Mouse (Mus musculus): Measurements from ENCODE around the gene Slc6a2.

The Slc6a2 gene

DNA sequence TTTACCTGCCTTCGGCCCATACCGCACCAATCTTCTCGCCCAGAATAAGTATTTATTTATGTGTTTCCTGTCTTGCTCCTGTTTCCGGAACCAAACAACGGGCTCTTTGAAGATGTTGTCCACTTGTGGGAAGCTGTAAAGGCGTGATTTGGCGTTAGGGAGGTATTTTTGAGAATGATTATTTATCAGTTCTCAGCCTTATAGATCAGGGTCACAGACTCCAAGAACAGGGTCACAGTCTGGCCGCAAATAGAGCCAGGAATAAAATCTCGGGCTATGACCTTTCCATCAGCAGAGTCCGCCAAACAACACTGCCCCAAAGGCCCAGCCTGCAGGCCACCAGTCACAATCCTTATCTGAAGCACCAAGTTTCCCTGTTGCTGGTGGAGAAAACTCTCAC lies at the start of gene Slc6a2:
Slc6a2 (plus strand) TSS at position 301 of the 400 bp plus-strand sequence.
- DNase-seq = no peak

- DNase-seq = no peak
Observed at GRCm38 (mm10) chr8:92911477-92911876, 48.4 kb upstream of the Slc6a2 start.

DNA sequence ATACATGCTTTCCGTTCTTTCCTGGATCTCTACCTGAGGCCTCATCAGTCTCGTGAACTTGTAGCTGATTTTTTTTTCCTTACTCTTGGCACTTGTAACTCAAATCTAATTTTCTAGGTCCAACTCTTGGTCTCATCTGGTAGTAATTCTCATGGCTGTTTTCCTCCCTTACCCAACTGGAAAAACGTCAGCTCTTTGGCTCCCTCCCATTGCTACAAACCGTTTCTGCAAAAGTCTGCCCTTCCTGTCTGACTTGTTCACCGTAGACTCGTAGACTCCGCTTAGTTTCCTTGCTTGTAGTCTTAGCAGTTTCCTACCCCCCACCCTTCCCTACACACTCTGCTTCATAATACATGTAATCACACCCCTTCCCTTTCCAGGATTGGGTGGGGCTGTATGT lies 46.5 kb upstream of the Slc6a2 start:
- DNase-seq = no peak

DNA sequence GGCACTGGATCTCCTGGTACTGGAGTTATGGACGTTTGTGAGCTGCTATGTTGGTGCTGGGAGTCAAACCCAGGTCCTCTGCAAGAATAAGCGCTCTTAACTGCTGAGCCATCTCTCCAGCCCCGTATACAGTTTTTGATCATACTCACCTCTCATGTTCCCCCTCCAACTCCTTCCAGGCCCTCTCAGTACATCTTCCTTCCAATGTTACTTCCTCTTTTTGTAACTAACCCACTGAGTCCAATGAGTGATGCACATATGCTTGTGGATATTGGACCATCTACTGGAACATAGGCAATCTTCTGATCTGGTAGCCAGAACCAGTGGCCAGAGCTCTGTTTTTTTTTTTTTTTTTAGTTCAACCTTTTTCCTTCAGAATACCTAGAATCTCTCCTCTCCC lies 43.8 kb upstream of the Slc6a2 start:
- DNase-seq = no peak

DNA sequence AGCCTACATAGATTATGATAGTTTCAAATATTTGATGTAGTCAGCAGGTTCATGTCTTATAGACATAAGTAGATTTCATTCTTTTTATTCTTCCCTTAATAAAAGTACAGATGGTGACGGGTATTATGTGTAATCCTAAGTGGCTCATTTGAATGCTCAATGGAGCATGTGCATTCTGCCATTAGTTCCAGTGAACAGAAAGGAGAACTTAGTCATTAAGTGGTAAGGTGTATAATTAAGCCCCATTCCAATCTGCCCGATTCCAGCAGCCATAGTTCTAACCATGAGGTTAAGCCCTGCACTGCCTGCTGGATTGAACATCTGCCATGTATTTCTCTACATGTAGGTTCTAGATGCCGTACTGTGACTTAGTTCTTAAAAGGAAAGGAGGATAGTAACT lies 38.1 kb upstream of the Slc6a2 start:
- no peak for DNase-seq

- DNase-seq = no peak
Observed at GRCm38 (mm10) chr8:92928986-92929385, 30.9 kb upstream of the Slc6a2 start.

- DNase-seq = no peak
Observed at GRCm38 (mm10) chr8:92938056-92938455, 21.8 kb upstream of the Slc6a2 start.

DNA sequence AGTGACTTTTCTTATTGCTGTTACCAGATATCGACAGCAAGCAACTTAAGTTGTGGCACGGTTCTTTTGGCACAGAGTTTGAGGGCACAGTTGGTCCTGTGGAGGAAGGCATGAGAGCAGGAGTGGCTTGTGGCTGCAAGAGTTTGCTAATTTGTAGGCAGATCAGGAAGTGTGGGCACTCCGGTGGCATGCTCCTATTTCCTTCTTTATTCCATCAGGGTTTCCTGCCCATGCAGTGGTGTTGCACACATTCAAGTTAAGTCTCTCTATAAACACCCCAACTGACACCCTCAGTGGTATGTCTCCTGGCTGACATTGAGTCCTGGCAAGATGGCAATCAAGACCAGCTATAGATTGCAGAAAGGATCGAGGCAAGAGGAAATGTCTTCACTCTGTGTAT lies 10.8 kb upstream of the Slc6a2 start:
- DNase-seq = no peak

DNA sequence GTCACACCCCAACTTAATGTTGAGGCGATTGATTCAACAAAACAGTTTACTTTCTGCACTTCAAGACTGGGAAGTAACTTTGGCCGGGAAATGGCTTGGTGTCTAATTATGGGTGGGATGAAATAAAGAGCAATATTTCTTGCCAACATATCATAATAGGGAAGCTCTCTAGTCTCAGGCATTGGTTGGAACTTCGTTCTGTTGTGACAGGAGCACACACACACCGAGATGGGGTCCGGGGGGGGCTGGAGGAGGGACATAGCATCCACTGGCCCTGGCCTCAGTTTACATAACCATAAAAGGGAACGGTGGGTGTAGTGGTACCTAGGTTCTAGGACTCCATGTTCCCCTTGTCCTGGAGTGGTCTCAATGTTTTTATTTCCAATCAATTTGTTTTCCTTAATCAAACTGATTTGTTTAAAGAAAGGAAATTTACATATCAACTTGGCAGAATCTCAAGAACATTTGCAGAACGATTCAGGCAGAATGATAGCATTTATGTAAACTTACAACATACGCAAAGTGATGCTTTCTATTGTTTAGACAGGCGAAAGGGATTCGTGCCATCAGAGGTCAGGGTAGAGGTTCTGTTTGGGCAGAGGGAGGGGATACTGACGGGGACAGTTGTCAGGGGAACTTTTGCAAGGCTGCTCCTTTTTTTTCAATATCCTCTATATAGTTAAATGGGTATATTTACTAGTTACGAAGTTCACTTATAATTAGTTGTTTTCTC lies 9.1 kb upstream of the Slc6a2 start:
- DNase-seq = no peak

DNA sequence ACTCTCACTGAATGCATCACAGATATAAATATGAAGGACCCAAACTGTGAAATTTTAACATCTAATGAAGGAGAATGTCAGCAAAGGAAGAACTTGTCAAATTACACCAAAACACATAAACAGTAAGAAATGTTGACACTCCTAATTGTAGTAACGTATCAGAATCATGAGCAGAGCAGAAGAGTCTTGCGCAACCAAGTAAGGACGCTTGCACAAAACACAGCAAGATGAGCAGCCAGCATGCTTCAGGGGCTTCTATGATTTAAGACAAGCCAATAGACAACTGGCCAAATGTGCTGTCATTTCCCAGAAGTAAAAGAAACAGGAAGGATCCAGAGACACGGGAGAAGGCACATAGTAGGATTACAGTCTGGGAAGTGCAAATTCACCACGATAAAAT lies 5.8 kb upstream of the Slc6a2 start:
- DNase-seq = no peak

- no peak for DNase-seq
Observed at GRCm38 (mm10) chr8:92960451-92960911, 602 bp downstream of the Slc6a2 start.

DNA sequence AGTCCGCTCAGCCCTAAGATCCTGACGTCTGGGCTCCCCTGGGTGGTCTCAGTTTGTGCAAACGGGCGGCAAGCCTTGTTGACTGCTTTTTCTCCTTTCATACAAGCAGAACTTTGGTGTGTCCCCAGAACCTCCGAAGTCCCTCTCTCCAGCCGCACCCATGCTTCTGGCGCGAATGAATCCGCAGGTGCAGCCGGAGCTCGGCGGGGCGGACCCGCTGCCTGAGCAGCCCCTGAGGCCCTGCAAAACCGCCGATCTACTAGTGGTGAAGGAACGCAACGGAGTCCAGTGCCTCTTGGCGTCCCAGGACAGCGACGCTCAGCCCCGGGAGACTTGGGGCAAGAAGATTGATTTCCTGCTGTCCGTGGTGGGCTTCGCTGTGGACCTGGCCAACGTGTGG lies 1.2 kb downstream of the Slc6a2 start:
- DNase-seq = no peak

DNA sequence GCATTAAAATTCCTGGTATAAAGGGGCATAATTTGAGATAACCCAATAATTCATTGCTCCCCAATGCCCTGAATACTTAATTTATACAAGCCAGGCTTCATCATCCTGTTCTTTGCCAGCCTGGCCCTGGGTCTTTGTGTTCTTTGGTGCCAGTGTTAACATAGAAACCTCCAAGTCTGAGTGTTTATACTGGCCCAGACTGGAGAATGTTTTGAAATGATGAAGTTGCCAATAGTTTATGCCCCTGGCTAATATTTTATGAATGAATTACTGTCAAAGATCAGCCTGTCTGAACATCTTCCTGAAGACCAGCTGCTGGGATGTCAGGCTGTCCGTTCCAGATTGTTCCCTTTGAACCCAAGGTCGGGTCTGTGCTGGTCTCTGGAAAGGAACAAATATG lies 4.7 kb downstream of the Slc6a2 start:
- DNase-seq = no peak

DNA sequence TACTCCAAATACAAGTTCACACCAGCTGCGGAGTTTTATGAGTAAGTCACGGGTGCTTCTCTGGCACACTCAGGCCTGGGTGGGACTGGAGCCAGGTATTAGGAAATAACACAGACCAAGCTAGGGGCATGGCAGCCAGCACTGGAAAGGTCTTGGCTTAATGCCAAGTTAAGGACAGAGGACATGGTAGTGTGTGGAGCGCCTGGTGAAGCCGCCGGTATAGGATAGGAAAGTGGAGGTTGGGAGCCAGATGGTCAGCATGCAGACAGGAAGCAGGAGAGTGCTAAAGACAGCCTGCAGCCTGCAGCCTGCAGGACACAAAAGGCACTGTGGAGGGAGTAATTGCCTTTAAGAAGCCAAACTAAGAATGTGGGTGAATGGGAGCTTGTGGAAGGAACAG lies 13.1 kb downstream of the Slc6a2 start:
- no peak for DNase-seq

DNA sequence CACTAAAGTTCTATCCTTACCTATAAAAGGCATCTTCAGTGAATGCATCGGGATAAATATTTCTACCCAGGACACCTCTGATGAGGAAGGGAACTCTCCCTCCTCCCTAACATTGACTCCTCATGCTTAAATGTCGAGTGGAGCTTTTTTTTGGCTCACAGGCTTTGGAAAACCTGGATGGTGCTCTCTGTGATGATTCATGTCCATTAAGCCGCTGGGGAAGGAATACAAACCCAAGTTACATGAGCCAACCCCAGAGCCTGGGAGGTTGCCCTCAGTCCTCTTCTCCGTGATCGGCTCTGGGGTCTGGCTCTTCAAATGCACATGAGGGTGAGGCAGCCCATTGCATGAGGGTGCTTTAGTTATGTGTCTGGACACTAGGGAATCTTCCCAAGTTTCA lies 16.8 kb downstream of the Slc6a2 start:
- DNase-seq = no peak

DNA sequence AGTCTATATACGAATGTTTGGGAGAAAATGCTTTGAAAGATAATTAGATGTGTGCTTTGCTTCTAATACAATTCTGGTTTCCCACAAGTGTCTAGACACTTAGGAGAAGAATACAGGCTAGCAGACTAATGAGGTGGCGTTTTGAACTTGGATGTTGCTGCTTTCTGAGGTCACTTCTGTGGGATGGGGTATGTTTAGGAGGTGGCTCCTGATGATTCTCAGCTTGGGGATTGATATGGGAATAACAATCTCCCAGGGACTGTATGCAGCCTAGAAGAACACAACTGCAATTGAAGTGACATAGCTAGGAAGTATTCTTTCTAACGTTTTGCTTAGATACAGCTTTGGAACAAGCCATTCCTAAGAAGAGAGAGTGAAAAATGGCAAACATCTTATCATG lies 22.6 kb downstream of the Slc6a2 start:
- DNase-seq = no peak

DNA sequence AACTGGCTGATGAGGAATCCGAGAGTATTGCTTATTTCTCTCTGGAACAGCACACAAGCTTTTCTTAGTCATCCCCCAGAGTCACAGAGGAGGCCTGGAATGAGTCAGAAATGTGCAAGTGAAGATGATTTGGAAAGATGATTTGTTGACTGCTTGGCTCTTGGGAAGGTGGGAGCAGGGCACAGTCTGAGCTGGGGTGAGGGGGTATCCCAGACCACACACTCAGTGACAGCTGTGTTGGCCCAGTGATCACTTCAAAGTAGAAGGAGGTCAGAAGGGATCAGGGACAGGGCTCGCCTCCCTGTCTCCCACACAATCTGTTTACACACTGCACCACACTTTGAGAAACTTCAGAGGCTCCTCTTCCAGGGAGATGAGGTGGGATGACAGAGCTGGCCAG lies 24.5 kb downstream of the Slc6a2 start:
- DNase-seq = no peak

DNA sequence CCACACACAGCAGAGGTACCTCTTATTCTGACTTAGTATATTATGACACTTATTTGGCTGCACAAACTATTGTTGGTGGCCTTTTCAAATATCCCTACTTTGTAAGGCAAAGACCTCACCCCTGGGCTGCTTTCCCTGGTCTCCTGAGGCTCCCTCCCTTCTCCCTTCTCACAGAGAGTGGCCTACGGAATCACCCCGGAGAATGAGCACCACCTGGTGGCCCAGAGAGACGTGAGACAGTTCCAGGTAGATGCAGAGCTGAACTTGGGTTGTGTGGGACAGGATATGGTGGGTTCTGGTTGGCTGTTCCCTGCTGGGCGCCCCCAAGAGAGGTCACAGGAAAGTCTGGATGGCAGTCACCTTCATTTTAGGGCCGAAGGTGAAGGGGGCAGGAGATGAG lies 37.0 kb downstream of the Slc6a2 start:
- DNase-seq = no peak

DNA sequence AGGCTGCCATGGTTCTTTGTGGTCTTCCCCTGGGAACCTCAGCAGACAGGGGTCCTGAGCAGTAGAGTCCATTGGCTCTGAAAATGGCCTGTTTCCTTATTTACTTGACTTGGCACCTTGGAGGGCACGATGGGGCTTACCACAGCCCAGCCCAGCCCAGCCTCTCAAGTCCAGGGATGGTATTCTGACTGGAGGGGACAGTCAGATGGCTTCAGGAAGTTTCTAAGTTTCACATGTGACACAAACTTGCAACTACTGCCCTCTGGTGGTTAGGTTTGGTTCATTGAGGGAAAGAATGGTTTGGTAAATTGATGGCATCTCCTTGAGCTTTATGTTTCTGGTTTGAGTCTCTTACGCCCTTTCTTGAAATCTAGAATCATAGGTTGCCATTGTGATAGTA lies 38.7 kb downstream of the Slc6a2 start:
- no peak for DNase-seq

GRCm38 (mm10) chr8:93010286-93010685 lies 50.4 kb downstream of the Slc6a2 start:
- DNase-seq = no peak

GRCm38 (mm10) chr8:93011439-93011838 lies 51.6 kb downstream of the Slc6a2 start:
- DNase-seq = peak; percentile 9 to 23

DNA sequence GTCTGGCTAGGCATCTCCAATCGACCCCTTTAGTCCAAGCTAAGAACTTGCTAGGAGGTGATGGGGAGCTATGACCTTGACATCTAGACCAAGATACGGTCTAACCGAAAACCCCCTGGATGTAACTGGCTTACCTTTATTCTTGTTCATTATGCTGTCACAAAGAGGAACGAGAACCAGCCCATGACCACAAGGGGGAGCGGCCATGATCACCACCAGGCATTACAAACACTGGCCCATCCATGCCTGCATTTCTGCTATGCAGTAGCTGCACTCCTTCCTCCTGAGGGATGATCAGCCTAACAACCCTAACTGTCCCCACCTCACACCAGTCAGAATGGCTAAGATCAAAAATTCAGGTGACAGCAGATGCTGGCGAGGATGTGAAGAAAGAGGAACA lies 52.3 kb downstream of the Slc6a2 start:
- DNase-seq = no peak

DNA sequence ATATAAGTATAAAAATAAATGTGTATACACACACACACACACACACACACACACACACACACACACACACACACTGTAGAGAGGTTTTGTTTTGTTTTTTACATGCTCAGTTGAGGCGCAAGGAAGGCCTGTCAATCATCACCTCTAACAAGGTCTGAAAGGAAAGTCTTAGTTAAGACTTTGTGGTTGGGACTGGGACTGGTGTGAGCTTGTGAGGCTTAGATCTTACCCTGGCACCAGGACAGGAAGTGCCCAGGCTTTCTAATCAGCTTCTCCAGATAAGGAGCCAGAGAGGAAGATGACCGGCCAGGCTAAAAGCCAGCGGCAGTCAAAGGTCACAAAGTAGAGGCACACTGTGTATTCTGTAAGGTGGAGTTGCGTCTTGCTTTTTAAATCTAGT lies 54.4 kb downstream of the Slc6a2 start:
- DNase-seq = no peak

DNA sequence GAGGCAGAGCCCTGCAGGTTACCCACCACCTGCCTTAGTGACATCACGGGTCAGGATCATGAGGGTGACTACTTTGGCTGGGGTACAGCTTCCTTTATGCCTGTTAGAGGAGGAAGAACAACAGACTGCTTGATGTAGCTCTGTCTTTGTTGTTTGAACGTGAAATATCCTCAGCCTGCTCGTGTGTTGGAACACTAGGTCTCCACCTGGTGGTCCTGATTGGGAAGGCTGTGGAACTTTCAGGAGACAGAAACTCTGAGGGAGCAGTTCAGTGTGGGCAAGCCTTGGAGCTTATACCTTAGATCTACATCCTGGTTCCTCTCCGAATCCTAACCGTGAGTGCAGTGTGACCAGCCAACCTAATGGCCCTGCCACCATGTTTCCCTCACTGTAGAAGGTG lies 61.9 kb downstream of the Slc6a2 start:
- DNase-seq = no peak

DNA sequence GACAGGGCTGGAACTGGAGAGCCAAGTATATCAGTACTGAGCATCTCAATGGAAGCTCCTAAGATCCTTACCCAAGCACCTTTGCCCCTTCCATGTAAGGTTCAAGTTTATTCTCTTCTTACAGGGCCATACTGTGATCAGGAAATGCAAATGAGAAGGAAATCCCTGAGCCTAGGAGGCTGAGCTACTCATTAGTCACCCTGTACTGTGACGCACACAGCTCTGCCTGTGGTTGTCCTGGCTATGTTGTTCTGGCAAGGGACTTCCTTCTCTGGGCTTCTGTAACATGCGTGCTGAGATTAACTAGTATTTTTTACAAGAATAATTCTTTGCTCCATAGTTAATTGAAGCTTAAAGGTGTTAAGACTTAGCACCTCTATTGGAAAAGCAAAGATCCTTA lies 70.8 kb downstream of the Slc6a2 start:
- no peak for DNase-seq
